Mouse (Mus musculus) embryonic facial prominence, embryonic 14.5 days (tissue): ENCODE measurements at regions not wholly inside any gene's neighbourhood (a gene's known extent, or its start where the extent isn't known, plus 50 kb on each side); places are given as distances from the start of the nearest gene placed in this dataset.

Experiments
- ATAC-seq: fragments of 200-750 bp; cut with Nextera tagmentation; 2 replicates; pipeline ENCODE4 v1.8.0; 2017; ENCODE audit warnings: low read depth, moderate number of reproducible peaks, moderate TSS enrichment
- DNase-seq: peaks from one replicate; pipeline ENCODE4 v3.0.0-alpha.2; 2015; ENCODE audit warnings: low spot score
- H3K27ac ChIP-seq: fragments of 300-500 bp; sonication (generic); replicated peaks from 2 replicates; pipeline ENCODE4 v1.5.1; 2014; ENCODE audit warnings: low read depth, mild to moderate bottlenecking, low read length, moderate library complexity
- H3K27me3 ChIP-seq: fragments of 300-500 bp; sonication (generic); replicated peaks from 2 replicates; pipeline ENCODE4 v1.6.1; 2014; ENCODE audit warnings: low read length; ENCODE audit not compliant: control insufficient read depth, insufficient read depth
- H3K36me3 ChIP-seq: fragments of 300-500 bp; sonication (generic); 2 replicates; pipeline ENCODE4 v1.6.1; 2014; ENCODE audit warnings: low read length, mixed read lengths; ENCODE audit not compliant: control insufficient read depth, insufficient read depth
- H3K4me1 ChIP-seq: fragments of 300-500 bp; sonication (generic); 2 replicates; pipeline ENCODE4 v1.6.1; 2014; ENCODE audit warnings: antibody characterized with exemption, low read length; ENCODE audit not compliant: control insufficient read depth, insufficient read depth
- H3K4me2 ChIP-seq: fragments of 300-500 bp; sonication (generic); 2 replicates; pipeline ENCODE4 v1.6.1; 2014; ENCODE audit warnings: low read depth, mild to moderate bottlenecking, low read length, moderate library complexity, mixed read lengths
- H3K4me3 ChIP-seq: fragments of 300-500 bp; sonication (generic); 2 replicates; pipeline ENCODE4 v1.5.1; 2014; ENCODE audit warnings: low read depth, mild to moderate bottlenecking, low read length
- H3K9ac ChIP-seq: fragments of 300-500 bp; sonication (generic); 2 replicates; pipeline ENCODE4 v1.6.1; 2014; ENCODE audit warnings: low read depth, mild to moderate bottlenecking, low read length, moderate library complexity, mixed read lengths
- H3K9me3 ChIP-seq: fragments of 300-500 bp; sonication (generic); 2 replicates; pipeline ENCODE4 v1.6.1; 2016; ENCODE audit warnings: low read length; ENCODE audit not compliant: control insufficient read depth
- WGBS: fragments of 180-500 bp; shearing (Covaris S2); extraction: QIAGEN DNeasy Blood & Tissue Kit; methylation state at CpG from one replicate; pipeline ENCODE4 v1.1.7; 2014; 5-methylcytosine and 5-hydroxymethylcytosine counted together

DNA sequence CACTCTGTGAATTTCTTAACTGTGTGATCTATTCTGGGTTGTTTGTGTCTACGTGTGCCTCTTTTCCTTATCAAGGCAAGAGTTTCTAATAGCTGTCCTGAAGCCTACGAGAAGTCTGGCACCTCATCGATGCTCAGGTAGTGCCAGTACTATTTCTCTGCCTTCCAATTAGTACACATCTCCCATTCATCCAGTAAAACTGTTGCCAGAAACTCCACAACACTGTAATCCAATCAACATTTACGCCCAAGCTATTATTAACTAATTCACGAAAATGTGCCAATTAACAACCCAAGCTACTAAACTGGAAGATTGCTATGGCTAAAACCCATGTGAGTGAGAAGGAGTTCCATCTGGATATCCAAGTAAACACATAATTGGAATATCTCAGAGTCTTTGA is 553.4 kb upstream of the Cpeb2 start:
- Histone ChIP-seq H3K4me3 (no peak overlapping the region), H3K9me3 (no peaks in the 10 kb centered on the region), H3K27me3 (no peaks in the 10 kb centered on the region), H3K27ac (no peak overlapping the region), H3K4me1 (no peaks in the 10 kb centered on the region), H3K4me2 (no peak overlapping the region), H3K36me3 (no peaks in the 10 kb centered on the region), H3K9ac (no peak overlapping the region)
- WGBS: 91% methylated on average over 5 of the region's 5 CpGs
- no peak for DNase-seq
- ATAC-seq: no peak

DNA sequence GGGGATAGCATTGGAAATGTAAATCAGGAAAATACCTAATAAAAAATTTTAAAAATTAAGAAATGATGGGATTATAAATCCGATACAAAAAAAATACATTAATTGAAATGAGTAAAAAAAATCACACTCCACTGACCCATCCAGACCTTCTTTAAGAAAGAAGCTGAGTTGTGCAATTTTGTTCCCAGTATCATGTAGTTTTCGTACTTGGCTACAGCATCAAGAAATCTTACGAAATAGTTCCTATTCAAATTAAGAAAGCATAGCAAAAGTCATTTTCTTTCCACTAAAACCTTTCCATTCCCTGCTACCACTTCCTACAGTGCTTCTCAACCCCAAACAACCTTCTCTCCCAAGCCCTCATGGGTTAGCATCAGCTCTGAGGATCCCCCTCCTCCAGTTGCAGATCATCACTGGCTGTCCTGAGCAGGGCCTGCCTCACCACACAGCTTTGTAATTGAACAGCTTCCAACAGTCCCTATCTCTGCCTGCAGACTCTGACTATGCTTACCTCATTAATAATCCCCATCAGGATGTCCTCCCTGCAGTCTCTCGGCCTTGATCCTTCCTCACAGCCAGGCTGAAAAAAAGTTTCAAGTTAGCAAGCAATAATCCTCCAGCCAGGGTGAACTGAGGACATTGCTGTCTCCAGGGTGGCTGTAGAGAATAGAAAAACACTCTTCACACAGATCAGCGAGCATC is 547.5 kb upstream of the Cpeb2 start:
- no peak overlapping the region for H3K4me3 ChIP-seq
- no peaks in the 10 kb centered on the region for H3K36me3 ChIP-seq
- no peak overlapping the region for H3K9ac ChIP-seq
- no peak overlapping the region for H3K4me2 ChIP-seq
- no peaks in the 10 kb centered on the region for H3K9me3 ChIP-seq
- H3K27ac ChIP-seq: no peak overlapping the region
- ATAC-seq (no peak), DNase-seq (no peak)
- 75% methylated on average over 5 of the region's 5 CpGs for WGBS
- no peaks in the 10 kb centered on the region for H3K27me3 ChIP-seq
- no peaks in the 10 kb centered on the region for H3K4me1 ChIP-seq

DNA sequence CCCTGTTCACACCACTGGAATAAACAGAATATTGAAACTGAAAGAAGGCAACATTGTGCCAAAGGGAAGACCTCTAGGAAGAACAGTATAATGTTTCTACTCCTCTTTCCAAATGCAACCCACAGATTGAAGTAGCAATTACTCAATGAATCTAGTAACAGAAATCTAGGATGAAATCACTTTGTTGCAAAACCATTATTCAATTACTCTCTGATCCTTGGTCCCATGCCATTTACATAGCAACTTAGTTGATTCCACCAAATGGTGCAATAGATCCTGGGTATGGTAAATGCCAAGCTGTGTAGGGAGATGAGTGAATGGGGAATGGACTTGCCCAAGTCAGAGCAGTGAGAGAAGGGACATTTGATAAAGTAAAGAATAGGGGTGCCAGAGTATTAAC is 545.8 kb upstream of the Cpeb2 start:
- ATAC-seq (no peak), DNase-seq (no peak)
- Histone ChIP-seq H3K4me1 (no peaks in the 10 kb centered on the region), H3K9me3 (no peaks in the 10 kb centered on the region), H3K4me2 (no peak overlapping the region), H3K27ac (no peak overlapping the region), H3K4me3 (no peak overlapping the region), H3K36me3 (no peaks in the 10 kb centered on the region), H3K27me3 (no peaks in the 10 kb centered on the region), H3K9ac (no peak overlapping the region)
